17 mouse cellular contexts compared by ENCODE assay signal in genomic region chr11:17377859-17378258, GRCm38 (mm10).
A peak's percentile ranks its signal among the peaks of the same experiment; 100 is the strongest.
DNase-seq lines count a peak whose midpoint lies in the region; TF ChIP-seq lines count a peak whose summit lies in the region.
"Had no signal": no experiment of that assay in that cellular context is flagged by ENCODE, and none has a peak within 500 bp of the region (broad histone marks: within the 10 kb centered on the region; RNA-seq: fewer than 3 reads in every experiment).

No protein-coding gene starts in this region.

- H3K27me3 ChIP-seq in myocyte (ENCODE audit: control insufficient read depth, insufficient read depth, insufficient read length), result no peaks in the 10 kb centered on the region
- H3K27me3 ChIP-seq: CH12.LX had no signal

- no peak overlapping the region for H3K4me3 ChIP-seq in myocyte

- no peaks in the 10 kb centered on the region for H3K79me2 ChIP-seq in myocyte (ENCODE audit: control insufficient read depth, insufficient read depth)

- no peak for TF ChIP-seq POLR2A in myocyte (IDR thresholded peaks at IDR 0.05; ENCODE audit: insufficient read length, low read depth)

- peak; percentile 12 for DNase-seq in 3T3-L1 (ENCODE audit: low read depth, low spot score)
- no peak for DNase-seq in kidney, postnatal 14 days
- no peak for DNase-seq in layer of hippocampus, adult 9-11 months
- DNase-seq: adrenal gland, adult 2 months; adrenal gland, adult 8-10 months; adrenal gland, postnatal 10 days; adrenal gland, postnatal 14 days; adrenal gland, postnatal 25 days; adrenal gland, postnatal 36 days; B cell, adult 2 months; cerebellum, adult 11 months; cerebellum, adult 11-12 months; cerebellum, adult 18-20 months; cerebellum, adult 2 months had no signal

- no peaks in the 10 kb centered on the region for H3K36me3 ChIP-seq in myocyte (ENCODE audit: control insufficient read depth, insufficient read depth)
- H3K36me3 ChIP-seq: G1E had no signal

- H3ac ChIP-seq in myocyte (ENCODE audit: control insufficient read depth, insufficient read length), result no peak overlapping the region

- H3K4me2 ChIP-seq in myocyte (ENCODE audit: low read depth), result no peak overlapping the region

TF ChIP-seq in myocyte, 11 proteins besides CTCF, POLR2A, EP300 and RAD21:
- peak; percentile 92 for TF ChIP-seq CEBPB (IDR thresholded peaks at IDR 0.05; ENCODE audit: insufficient read depth, poor library complexity, severe bottlenecking)
- no peak for TF ChIP-seq MAX (IDR thresholded peaks at IDR 0.05; ENCODE audit: low read depth)
- TF ChIP-seq REST (IDR thresholded peaks at IDR 0.05; ENCODE audit: insufficient read depth, insufficient read length), result no peak
- no peak for TF ChIP-seq TCF12 (IDR thresholded peaks at IDR 0.05; ENCODE audit: insufficient read depth, poor library complexity, severe bottlenecking)
- TF ChIP-seq E2F4 (IDR thresholded peaks at IDR 0.05; ENCODE audit: insufficient read depth), result no peak
- TF ChIP-seq USF1 (IDR thresholded peaks at IDR 0.05; ENCODE audit: low read depth), result no peak
- no peak for TF ChIP-seq SRF (IDR thresholded peaks at IDR 0.05; ENCODE audit: control insufficient read depth, insufficient read length, low read depth)
